Mouse (Mus musculus): ENCODE data around the gene Ghr.
A peak's percentile ranks its signal among the peaks of the same experiment; 100 is the strongest.

Ghr gene

DNA sequence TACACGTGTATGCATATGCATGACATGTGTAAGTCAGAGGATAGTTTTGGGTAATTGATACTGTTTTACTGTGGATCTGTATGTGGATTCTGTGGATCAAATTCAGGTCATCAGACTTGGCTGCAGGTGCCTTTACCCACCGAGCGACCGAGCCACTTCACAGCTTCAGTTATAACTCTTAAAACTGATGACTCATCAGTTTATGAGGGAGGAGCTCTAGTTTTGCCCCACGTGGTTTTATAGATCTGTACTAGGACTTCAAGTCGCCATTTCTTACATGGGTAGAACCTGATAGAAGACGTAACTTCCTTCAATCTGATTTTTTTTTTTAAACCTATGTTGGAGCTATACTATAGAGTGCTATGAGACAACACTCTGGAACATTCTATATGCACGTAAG is 285.7 kb downstream of the Ghr start:
- no peak for DNase-seq (ENCODE audit: low spot score in 2 of 2)

DNA sequence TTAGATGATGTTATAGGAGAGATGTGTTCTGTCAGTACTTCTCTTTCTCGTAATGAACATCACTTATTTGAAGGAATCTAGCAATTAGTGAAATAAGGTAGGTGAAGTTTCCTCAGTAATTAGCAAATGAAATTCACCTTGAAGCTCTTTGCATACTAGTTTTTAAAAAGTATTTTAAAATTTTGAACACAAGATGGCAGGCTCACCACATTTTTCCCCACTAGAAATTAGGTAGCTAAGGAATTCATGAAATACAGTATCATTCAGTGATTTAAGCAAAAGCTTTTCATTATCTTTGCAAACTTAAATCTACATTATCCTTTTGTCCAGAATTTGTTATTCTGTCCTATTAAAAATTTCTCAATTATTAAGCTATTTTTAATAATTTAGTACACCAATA is 287.3 kb downstream of the Ghr start:
- no peak for DNase-seq (ENCODE audit: low spot score in 2 of 2)

DNA sequence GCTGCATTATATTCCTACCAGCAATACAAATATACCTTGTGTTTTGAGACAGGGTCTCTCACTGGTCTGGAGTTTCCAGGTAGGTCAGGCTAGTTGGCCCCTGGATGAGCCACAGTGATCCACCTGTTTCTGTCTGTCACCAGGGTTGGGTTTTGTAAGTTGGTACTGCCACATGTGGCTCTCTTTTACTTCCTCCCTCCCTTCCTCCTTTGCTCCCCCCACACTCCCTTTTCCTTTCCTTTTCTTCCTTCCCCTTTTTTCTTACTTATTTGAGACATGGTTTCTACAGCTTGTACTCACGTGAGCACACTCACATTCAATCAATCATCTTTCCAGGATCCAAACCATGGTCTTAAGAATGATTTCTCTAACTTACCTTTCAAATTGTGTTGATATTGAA is 289.8 kb downstream of the Ghr start:
- DNase-seq (ENCODE audit: low spot score in 2 of 2): no peak

DNA sequence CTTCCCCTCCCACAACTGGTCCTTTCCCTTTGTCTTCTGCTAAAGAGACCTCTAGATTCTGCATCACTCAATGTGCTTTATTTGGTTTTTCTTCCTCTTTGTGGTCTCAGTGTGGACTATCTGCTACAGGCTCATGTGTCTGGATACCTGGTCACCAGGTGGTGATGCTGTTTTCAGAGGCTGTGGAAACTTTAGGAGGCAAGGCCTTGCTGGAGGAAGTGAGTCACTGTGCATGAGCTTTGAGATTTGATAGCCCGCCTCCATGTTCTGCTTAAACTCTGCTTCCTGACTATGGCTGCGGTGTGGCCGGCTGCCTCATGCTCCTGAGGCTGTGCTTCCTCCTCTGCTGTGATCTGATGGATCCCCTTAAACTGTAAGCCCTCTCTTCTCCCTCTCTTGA is 292.9 kb downstream of the Ghr start:
- no peak for DNase-seq (ENCODE audit: low spot score in 2 of 2)

DNA sequence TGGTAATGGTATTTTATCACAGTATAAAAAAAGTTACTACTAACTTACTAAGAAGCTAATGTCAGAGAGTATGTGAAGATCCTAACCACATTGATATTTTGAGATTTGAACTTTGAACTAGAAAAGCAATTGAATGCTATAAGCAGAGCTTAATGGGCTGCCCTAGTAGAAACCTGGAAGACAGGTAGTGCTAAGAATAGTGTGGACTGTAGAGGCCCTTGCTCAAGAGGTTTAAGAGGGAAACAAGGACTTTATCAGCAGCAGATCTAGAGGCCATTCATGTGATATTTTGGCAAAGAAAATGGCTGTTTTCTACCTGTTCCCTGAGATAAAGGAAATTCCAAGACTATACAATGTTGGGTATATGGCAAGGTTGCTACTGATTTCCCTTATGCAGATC is 297.3 kb downstream of the Ghr start:
- no peak for DNase-seq (ENCODE audit: low spot score in 2 of 2)

DNA sequence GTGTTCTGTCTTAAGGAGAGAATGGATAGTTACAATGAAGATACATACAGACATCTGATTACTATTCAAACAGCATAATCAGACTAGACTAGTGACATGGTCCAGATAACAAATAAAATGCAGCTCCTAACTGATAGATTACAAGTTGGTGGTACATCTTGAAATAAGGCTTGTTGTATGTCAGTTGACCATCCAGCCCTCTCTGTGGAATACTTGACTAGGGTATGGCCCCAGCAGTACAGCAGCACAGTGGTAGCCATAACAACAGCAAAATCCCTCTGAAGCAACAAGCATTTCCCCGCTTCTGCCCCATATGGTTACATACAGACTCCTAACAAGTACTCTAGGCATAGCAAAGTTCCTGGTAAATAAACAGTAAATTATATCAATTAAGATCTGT is 301.6 kb downstream of the Ghr start:
- DNase-seq (ENCODE audit: low spot score in 2 of 2): no peak

DNA sequence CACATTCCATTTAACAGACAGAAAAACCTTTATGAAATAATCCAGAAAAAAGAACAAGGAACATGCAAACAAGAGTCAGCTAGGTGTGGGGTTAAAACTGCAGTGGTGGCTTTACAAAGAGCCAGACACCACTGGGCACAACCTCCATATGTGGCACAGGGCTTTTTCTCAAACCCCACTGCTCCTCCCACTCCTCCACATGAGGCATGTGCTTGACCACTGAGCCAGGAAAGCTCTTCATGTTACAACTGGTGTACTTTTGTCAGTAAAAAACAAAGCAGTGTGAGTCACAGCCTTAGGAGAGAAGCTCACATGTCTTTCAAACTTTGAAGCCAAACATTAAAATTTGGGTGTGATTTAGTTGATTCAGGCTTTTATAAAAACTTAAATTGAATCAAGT is 302.1 kb downstream of the Ghr start:
- DNase-seq (ENCODE audit: low spot score in 2 of 2): no peak

DNA sequence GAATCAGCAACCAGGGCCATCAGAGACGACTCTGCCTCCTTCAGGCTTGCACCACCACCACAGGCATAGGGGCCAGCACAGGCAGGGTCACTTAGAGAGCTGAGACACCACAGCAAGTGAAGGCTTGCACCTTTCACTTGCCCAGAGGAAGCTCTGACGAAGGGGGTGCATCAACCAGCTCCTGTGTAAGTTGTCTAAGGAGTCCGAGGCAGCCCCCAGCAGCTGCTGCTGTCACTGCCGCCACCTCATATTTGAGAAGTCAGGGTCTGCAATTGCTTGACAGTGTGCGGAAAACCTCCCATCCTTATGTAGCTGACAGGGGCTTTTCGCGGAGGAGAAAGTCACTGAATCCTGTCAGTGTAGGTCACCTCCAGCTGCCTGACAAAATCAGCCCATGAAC is 304.1 kb downstream of the Ghr start:
- DNase-seq (ENCODE audit: low spot score in 2 of 2): no peak

DNA sequence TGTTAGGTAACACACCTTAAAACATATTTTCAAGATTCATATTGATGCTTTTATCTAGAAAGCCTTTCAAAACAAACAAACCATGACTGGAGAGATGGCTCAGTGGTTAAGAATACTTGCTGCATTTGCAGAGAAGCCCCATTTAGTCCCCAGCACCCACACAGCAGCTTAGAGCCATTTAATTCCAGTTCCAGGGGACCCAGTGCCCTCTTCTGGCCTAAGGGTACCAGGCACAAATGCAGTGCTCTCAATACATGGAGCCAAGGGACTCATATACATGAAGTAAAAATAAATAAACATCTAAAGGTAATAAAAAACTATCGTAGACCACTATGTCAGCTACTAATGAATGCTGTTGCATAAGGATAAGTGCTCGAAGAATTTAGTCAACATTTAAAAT is 305.9 kb downstream of the Ghr start:
- DNase-seq (ENCODE audit: low spot score in 2 of 2): no peak

DNA sequence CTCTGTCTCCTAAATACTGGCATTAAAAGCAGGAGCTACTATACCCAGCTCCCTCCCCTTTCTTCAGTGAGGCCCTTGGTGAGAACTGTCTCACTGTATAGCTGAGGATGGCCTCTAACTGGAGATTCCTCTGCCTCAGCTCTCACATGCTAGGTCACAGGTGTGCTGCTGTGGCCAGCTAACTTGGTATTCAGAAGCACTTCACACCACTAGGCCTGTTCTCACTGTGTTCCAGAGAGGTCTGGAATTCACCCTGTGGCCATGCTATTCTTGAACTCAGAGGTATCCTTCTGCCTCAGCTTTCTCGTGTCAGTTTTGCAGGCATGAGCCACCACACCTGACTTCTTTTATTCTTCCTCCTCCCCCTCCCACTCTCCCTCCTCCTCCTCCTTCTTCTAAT is 310.1 kb downstream of the Ghr start:
- DNase-seq (ENCODE audit: low spot score in 2 of 2): no peak

DNA sequence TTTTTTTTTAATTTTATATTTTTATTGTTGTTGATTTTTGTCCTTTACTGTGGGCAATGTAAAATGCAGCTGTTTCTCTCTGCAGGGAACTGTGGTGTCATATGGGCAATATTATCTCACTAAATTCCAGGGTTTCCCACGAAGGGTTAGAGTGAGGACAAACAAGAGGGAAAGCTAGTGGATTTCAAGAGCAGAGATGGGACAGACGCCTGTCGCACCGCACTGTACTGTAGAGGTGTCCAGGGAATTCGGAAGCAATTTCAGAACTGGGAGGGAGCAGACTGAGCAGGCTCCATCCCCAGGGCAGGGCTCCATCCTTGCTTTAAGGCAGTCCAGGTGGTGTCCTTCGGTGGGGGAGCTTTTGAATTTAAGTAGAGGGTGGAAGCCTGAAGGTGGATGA is 312.1 kb downstream of the Ghr start:
- no peak for DNase-seq (ENCODE audit: low spot score in 2 of 2)

DNA sequence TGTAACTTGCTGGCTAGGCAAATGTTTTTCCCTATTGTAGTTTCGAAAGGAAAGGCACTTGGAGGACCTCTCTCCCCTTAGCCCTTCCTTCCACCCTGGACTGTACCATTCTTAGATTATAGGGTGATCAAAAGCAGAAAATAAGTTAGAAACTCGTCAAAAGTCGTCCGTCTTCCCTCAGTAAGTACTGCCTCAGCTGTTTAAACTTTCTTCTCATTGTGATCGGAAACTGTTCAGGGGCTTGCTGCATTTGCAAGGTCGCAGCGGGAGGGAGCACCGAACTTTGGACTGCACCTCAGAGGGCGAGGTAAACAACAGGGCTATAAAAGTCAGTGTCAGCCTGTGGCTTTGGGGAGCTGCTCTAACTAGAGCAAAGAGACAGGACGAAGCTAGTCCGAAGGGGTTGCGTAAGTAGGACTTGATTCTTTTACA is 312.6 kb downstream of the Ghr start:
- peak in 1 of 2 experiments; percentile 33 for DNase-seq (ENCODE audit: low spot score in 2 of 2)

DNA sequence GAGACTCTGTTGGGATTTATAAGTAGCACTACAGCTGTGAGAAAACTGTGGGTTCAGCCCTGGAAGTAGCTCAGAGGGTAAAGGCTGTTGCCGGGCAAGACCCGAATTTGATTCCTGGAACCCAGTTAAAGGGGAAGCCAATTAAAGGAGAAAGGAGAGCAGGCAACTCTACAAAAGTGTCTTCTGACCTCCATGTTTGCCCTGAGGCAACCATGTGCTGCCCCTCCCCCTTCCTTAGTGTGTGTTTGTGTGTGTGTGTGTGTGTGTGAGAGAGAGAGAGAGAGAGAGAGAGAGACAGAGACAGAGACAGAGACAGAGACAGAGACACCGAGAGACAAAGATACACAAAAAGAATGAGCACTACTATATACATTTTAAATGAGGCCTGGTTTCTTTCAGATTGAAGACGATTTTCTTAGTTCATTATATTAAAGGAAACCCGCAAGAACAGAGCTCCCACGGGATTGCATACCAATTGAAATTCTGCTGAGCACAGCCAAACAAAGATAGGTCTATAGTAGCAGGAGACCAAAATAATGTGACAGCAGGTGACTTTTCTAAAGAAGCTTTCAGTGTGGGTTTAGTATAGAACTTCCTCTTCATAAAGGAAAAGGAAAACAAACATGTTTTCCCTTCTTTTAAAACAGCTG is 313.2 kb downstream of the Ghr start:
- no peak for DNase-seq (ENCODE audit: low spot score in 2 of 2)

DNA sequence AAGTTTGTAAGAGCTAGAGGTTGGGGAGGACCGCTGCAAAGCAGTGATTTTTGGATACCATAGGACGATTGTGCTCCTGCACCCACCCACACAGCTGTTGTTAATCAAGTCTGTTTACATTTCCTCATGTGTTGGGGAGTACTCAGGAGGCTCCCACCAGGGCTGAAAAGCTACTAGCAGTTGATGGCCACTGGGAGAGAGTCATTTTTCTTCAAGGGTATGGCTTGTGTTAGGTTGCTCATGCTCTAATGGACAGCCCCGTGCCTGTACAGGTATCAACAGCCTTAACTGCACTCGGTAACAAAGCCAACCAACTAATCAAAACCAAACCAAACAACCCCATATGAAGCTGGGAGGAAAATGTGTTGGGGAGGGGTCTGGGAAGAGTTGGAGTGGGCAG is 313.8 kb downstream of the Ghr start:
- DNase-seq (ENCODE audit: low spot score in 2 of 2): no peak

DNA sequence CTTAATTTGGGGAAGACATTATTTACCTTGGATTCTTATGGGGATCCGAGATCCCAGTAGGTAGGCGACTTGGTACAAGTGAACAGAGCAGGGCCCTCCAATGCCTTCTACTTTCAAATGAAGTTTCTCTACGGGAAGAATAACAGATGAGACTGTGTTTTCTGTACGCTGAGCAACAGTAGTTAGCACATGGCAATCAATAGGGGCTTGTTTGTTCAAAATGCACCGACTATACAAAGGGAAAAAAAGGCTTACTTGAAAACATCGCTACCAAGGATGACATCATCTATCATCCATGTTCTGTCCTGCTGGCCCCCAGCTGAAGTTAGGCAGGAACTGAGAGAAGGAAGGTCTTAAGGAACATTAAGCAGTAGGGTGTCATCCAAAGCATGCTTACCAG is 315.0 kb downstream of the Ghr start, which contains the start of gene Selenop:
Gene Selenop, plus strand, starts transcription at position 301 of the 400 bp plus-strand sequence.
- DNase-seq (ENCODE audit: low spot score in 2 of 2): no peak
